Mouse (Mus musculus): ENCODE measurements around the gene Adam17. TPM values are rescaled to one million over a fixed set of nuclear protein-coding genes. Genes with fewer than 3 reads are reported as not detected.

Gene Adam17
- polyA plus RNA-seq, 1 experiment: 233 TPM

- Histone ChIP-seq H3K4me3 (ENCODE audit: insufficient read depth, low read length) (peak overlapping the region; percentile 91), H3K4me1 (ENCODE audit: control insufficient read depth, insufficient read depth, low read length) (peaks cover 7% of the 10 kb centered on the region), H3K27ac (ENCODE audit: insufficient read depth, low read depth, low read length) (peak overlapping the region; percentile 75)
- TF ChIP-seq POLR2A (IDR thresholded peaks at IDR 0.05; ENCODE audit: borderline replicate concordance, low read depth, low read length) (no peak), CTCF (IDR thresholded peaks at IDR 0.05; ENCODE audit: low read depth, low read length) (no peak)
These were observed 56.6 kb downstream of the Adam17 start for GRCm38 (mm10) chr12:21316869-21317265.

- Histone ChIP-seq H3K27ac (ENCODE audit: insufficient read depth, low read depth, low read length) (peak within 1 kb of the TSS; percentile 75), H3K4me3 (ENCODE audit: insufficient read depth, low read length) (peak within 1 kb of the TSS; percentile 91), H3K4me1 (ENCODE audit: control insufficient read depth, insufficient read depth, low read length) (peaks cover 7% of the 10 kb centered on the region)
- TF ChIP-seq CTCF (IDR thresholded peaks at IDR 0.05; ENCODE audit: low read depth, low read length) (no peak), POLR2A (IDR thresholded peaks at IDR 0.05; ENCODE audit: borderline replicate concordance, low read depth, low read length) (no peak)
These were observed 57.2 kb downstream of the Adam17 start, which contains the start of gene Iah1 for GRCm38 (mm10) chr12:21315923-21316868. Gene Iah1, plus strand, starts transcription at chr12:21316389.

GRCm38 (mm10) chr12:21312201-21312600, 61.2 kb downstream of the Adam17 start:
- no peak for TF ChIP-seq CTCF (IDR thresholded peaks at IDR 0.05; ENCODE audit: low read depth, low read length)
- TF ChIP-seq POLR2A (IDR thresholded peaks at IDR 0.05; ENCODE audit: borderline replicate concordance, low read depth, low read length): no peak
- H3K4me1 ChIP-seq (ENCODE audit: control insufficient read depth, insufficient read depth, low read length): peaks cover 2% of the 10 kb centered on the region
- no peak overlapping the region for H3K27ac ChIP-seq (ENCODE audit: insufficient read depth, low read depth, low read length)
- H3K4me3 ChIP-seq (ENCODE audit: insufficient read depth, low read length): no peak overlapping the region

- no peak overlapping the region for H3K27ac ChIP-seq (ENCODE audit: insufficient read depth, low read depth, low read length)
- no peak overlapping the region for H3K4me3 ChIP-seq (ENCODE audit: insufficient read depth, low read length)
- no peaks in the 10 kb centered on the region for H3K4me1 ChIP-seq (ENCODE audit: control insufficient read depth, insufficient read depth, low read length)
- TF ChIP-seq POLR2A (IDR thresholded peaks at IDR 0.05; ENCODE audit: borderline replicate concordance, low read depth, low read length) (no peak), CTCF (IDR thresholded peaks at IDR 0.05; ENCODE audit: low read depth, low read length) (no peak)
These were observed 66.7 kb downstream of the Adam17 start for GRCm38 (mm10) chr12:21306721-21307120.

- no peak overlapping the region for H3K4me3 ChIP-seq (ENCODE audit: insufficient read depth, low read length)
- no peaks in the 10 kb centered on the region for H3K4me1 ChIP-seq (ENCODE audit: control insufficient read depth, insufficient read depth, low read length)
- no peak overlapping the region for H3K27ac ChIP-seq (ENCODE audit: insufficient read depth, low read depth, low read length)
- no peak for TF ChIP-seq CTCF (IDR thresholded peaks at IDR 0.05; ENCODE audit: low read depth, low read length)
- TF ChIP-seq POLR2A (IDR thresholded peaks at IDR 0.05; ENCODE audit: borderline replicate concordance, low read depth, low read length): no peak
These were observed 67.7 kb downstream of the Adam17 start for GRCm38 (mm10) chr12:21305741-21306140.

GRCm38 (mm10) chr12:21302361-21302783, 71.1 kb downstream of the Adam17 start:
- Histone ChIP-seq H3K4me3 (ENCODE audit: insufficient read depth, low read length) (no peak overlapping the region), H3K4me1 (ENCODE audit: control insufficient read depth, insufficient read depth, low read length) (no peaks in the 10 kb centered on the region), H3K27ac (ENCODE audit: insufficient read depth, low read depth, low read length) (no peak overlapping the region)
- TF ChIP-seq POLR2A (IDR thresholded peaks at IDR 0.05; ENCODE audit: borderline replicate concordance, low read depth, low read length): no peak
- no peak for TF ChIP-seq CTCF (IDR thresholded peaks at IDR 0.05; ENCODE audit: low read depth, low read length)

GRCm38 (mm10) chr12:21301932-21302331, 71.5 kb downstream of the Adam17 start:
- H3K27ac ChIP-seq (ENCODE audit: insufficient read depth, low read depth, low read length): no peak overlapping the region
- TF ChIP-seq CTCF (IDR thresholded peaks at IDR 0.05; ENCODE audit: low read depth, low read length) (no peak), POLR2A (IDR thresholded peaks at IDR 0.05; ENCODE audit: borderline replicate concordance, low read depth, low read length) (no peak)
- no peak overlapping the region for H3K4me3 ChIP-seq (ENCODE audit: insufficient read depth, low read length)
- H3K4me1 ChIP-seq (ENCODE audit: control insufficient read depth, insufficient read depth, low read length): no peaks in the 10 kb centered on the region

GRCm38 (mm10) chr12:21301324-21301723, 72.1 kb downstream of the Adam17 start:
- H3K4me3 ChIP-seq (ENCODE audit: insufficient read depth, low read length): no peak overlapping the region
- H3K4me1 ChIP-seq (ENCODE audit: control insufficient read depth, insufficient read depth, low read length): no peaks in the 10 kb centered on the region
- H3K27ac ChIP-seq (ENCODE audit: insufficient read depth, low read depth, low read length): no peak overlapping the region
- TF ChIP-seq CTCF (IDR thresholded peaks at IDR 0.05; ENCODE audit: low read depth, low read length): no peak
- no peak for TF ChIP-seq POLR2A (IDR thresholded peaks at IDR 0.05; ENCODE audit: borderline replicate concordance, low read depth, low read length)

GRCm38 (mm10) chr12:21298856-21299255, 74.6 kb downstream of the Adam17 start:
- no peak overlapping the region for H3K4me3 ChIP-seq (ENCODE audit: insufficient read depth, low read length)
- no peak for TF ChIP-seq POLR2A (IDR thresholded peaks at IDR 0.05; ENCODE audit: borderline replicate concordance, low read depth, low read length)
- no peak for TF ChIP-seq CTCF (IDR thresholded peaks at IDR 0.05; ENCODE audit: low read depth, low read length)
- H3K4me1 ChIP-seq (ENCODE audit: control insufficient read depth, insufficient read depth, low read length): no peaks in the 10 kb centered on the region
- H3K27ac ChIP-seq (ENCODE audit: insufficient read depth, low read depth, low read length): no peak overlapping the region

- Histone ChIP-seq H3K4me1 (ENCODE audit: control insufficient read depth, insufficient read depth, low read length) (peaks cover 19% of the 10 kb centered on the region), H3K27ac (ENCODE audit: insufficient read depth, low read depth, low read length) (no peak overlapping the region), H3K4me3 (ENCODE audit: insufficient read depth, low read length) (no peak overlapping the region)
- TF ChIP-seq POLR2A (IDR thresholded peaks at IDR 0.05; ENCODE audit: borderline replicate concordance, low read depth, low read length): no peak
- TF ChIP-seq CTCF (IDR thresholded peaks at IDR 0.05; ENCODE audit: low read depth, low read length): no peak
These were observed 83.8 kb downstream of the Adam17 start for GRCm38 (mm10) chr12:21289651-21290050.
